Mouse (Mus musculus): ENCODE results near the gene Cops7a.

Gene Cops7a

GRCm38 (mm10) chr6:124955212-124955611 is 10.1 kb downstream of the Cops7a start:
- DNase-seq, result no peak

GRCm38 (mm10) chr6:124953991-124954715 is 11.2 kb downstream of the Cops7a start:
- no peak for DNase-seq

GRCm38 (mm10) chr6:124943526-124943925 is 21.8 kb downstream of the Cops7a start:
- DNase-seq, result no peak

DNA sequence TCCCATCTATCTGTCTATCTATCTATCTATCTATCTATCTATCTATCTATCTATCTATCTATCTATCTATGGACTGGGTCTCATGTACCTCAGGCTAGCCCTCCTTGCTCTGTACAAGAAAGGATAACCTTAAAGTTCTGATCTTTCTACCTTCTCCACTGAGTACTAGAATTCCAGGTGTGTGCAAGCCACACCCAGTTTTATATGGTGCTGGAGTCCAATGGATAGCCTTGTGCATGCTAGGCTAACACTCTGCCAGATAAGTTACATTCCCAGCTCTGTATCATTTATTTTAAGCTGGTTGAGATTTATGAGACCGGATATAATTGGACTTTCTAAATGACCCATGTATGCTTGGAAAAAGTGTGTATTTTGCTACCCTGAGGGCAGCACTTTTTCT is 23.7 kb downstream of the Cops7a start:
- no peak for DNase-seq

- no peak for DNase-seq
These were observed 26.8 kb downstream of the Cops7a start for GRCm38 (mm10) chr6:124938554-124938953.

GRCm38 (mm10) chr6:124937493-124937892 is 27.8 kb downstream of the Cops7a start:
- DNase-seq, result no peak

- DNase-seq, result no peak
These were observed 28.7 kb downstream of the Cops7a start for GRCm38 (mm10) chr6:124936681-124937080.

- DNase-seq, result peak in 1 of 2 experiments; percentile 28
These were observed 30.7 kb downstream of the Cops7a start for GRCm38 (mm10) chr6:124934670-124935069.

DNA sequence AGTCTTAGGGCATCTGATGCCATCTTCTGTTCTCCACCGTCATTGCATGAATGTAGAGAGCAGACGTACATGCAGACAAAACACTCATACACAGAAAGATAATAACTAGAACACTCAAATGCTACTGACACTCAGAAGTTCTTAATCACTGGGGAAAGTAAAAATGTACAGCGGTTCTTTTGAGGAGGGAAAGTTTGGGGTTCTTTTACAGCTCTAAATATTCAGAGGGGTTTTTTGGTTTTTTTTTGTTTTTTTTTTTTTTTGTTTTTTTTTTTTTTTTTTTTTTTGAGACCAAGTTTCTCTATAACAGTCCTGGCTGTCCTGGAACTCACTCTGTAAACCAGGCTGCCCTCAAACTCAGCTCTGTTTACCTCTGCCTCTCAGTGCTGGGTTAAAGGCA is 32.2 kb downstream of the Cops7a start:
- no peak for DNase-seq

DNA sequence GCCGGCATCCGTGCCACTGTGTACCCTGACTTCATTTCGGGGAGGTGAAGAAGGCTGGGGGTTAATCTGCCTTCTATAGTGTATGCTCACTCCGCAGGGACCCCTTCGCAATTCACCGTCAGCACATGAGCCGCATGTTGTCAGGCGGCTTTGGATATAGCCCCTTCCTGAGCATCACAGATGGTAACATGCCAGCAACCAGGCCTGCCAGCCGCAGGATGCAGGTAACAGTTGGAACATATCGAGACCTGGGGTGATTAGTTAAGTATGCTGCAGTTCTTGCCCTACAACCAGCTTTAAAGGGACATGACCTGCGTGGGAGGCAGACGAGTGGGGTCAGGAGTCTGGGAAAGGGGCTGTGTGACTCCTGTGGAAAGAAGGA is 33.0 kb downstream of the Cops7a start:
- DNase-seq, result no peak

GRCm38 (mm10) chr6:124931525-124932313 is 33.6 kb downstream of the Cops7a start:
- peak; percentile 36 to 58 for DNase-seq

- peak; percentile 99 to 100 for DNase-seq
These were observed 34.4 kb downstream of the Cops7a start, which contains the start of gene Mlf2 for GRCm38 (mm10) chr6:124930754-124931524. Gene Mlf2 (plus strand): TSS chr6:124931386.

DNA sequence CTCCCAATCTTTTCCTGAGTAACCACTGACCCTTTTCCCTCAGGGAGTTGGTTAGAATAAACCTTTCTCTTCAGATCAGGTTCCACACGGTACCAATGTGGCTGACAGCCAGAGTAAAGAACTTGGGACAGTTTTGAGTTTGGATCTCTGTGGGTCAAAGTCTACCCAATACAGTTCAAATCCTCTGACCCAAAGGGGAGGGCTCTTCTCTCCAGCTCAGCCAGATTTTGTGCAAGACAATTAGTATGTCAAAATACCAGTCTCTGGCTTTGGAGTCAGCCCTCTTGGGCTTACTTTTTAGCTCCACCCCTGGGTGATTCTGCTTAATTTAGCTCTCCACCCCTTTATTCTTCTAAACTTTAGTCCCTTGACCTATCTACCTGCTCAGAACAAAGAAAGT is 35.1 kb downstream of the Cops7a start:
- peak; percentile 64 to 80 for DNase-seq

- DNase-seq, result peak; percentile 48 to 53
These were observed 39.4 kb downstream of the Cops7a start for GRCm38 (mm10) chr6:124925941-124926340.

DNA sequence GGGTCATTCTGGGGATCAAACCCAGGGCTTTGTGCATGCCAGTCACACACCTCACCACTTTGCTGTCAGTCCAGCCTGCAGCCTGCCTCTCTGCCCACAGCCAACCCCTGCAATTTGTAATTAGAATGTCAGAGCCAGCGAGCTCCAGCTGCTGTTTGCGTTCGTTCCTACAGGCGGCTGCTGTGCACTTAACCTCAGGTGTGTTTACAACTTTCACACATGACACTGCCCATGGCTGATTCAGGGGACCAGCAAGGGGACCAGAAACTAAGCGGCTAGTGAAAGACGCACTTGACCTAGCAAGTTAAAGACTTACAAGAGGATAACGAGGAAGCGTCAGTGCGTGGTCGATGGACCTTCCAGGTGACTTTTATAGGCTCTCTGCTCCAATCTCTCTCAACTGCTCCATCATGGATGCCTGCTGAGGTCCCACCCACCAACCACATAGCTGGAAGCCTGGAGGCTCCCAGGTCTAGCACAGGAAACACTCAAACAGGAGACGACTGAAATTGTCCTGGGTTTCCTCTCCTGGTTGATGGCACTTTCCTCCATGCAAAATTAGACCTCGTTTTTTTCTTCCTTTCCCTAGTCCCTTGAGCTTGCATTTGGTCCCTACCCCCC is 40.1 kb downstream of the Cops7a start:
- peak; percentile 52 to 57 for DNase-seq

DNA sequence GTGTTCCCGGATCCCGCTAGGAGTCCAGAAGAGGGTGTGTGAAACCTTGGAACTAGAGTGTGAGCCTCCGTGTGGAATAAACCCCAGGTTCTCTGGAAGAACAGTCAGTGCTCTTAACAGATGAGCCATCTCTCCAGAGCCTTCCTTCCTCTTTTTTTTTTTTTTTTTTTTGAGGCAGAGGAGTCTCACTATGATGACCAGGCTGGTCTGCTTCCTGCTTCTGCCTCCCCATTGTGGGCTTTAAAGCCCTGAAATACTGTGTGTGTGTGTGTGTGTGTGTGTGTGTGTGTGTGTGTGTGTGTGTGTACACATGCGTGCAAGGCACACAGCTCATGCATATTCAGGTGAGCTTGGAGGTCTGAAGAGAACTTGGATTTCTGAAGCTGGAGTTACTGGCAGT is 43.8 kb downstream of the Cops7a start:
- no peak for DNase-seq

- no peak for DNase-seq
These were observed 44.8 kb downstream of the Cops7a start for GRCm38 (mm10) chr6:124920318-124921085.

DNA sequence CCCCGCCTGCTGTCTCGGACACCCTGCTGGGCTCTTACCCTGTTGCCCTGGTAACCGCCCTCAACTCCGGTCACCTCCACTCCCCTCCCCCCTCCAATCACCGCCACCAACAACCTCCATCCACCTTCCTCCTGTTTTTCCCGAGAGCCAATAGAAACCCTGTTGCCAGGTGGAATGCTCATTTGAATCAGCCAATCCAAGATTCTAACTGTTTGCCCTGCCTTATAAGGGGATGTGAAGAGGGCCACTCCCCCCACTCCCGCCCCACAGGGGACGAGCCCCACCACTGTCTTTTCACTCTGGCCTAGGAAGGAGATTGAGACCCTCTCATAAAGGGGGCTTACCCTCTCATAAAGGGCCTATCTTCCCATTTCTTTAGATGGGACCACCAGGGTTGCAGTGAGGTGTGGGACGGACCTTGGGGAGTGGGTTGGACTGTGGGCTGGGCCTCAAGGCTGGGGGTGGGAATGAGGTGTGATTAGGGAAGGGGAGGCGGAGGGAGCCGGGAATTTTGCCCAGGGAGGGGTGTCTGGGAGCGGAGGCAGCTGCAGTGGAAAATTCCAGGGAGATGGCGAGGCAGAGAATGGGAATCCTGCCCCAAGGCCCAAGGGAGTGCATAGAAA is 45.5 kb downstream of the Cops7a start, which contains the start of gene Ptms:
TSS of gene Ptms (minus strand) at position 409 of the 623 bp plus-strand sequence.
- peak; percentile 97 to 99 for DNase-seq

- no peak for DNase-seq
These were observed 46.3 kb downstream of the Cops7a start for GRCm38 (mm10) chr6:124918890-124919627.

GRCm38 (mm10) chr6:124918331-124918690 is 47.0 kb downstream of the Cops7a start:
- no peak for DNase-seq

Measured in kidney, postnatal 36 days (tissue).